Mouse (Mus musculus) lung, postnatal 0 days (tissue): ENCODE measurements around the gene Arhgap15. TPM values are rescaled to one million over a fixed set of nuclear protein-coding genes. Genes with fewer than 3 reads are reported as not detected.

Source experiments
- ATAC-seq: fragments of 200-750 bp; cut with Nextera tagmentation; 2 replicates; pipeline ENCODE4 v1.8.0; 2017; ENCODE audit warnings: moderate library complexity
- DNase-seq: peaks from one replicate; pipeline ENCODE4 v3.0.0-alpha.2; 2016; ENCODE audit warnings: low spot score
- H3K27ac ChIP-seq: fragments of 300-500 bp; sonication (generic); 2 replicates; pipeline ENCODE4 v1.5.1; 2014; ENCODE audit warnings: antibody characterized with exemption, mild to moderate bottlenecking, low read length, mixed read lengths
- H3K27me3 ChIP-seq: fragments of 300-500 bp; sonication (generic); replicated peaks from 2 replicates; pipeline ENCODE4 v1.6.1; 2014; ENCODE audit warnings: low read length, mixed read lengths; ENCODE audit not compliant: insufficient read depth
- H3K36me3 ChIP-seq: fragments of 300-500 bp; sonication (generic); 2 replicates; pipeline ENCODE4 v1.6.1; 2014; ENCODE audit warnings: low read length, mixed read lengths; ENCODE audit not compliant: insufficient read depth
- H3K4me1 ChIP-seq: fragments of 300-500 bp; sonication (generic); 2 replicates; pipeline ENCODE4 v1.6.1; 2014; ENCODE audit warnings: antibody characterized with exemption, low read depth, low read length, mixed read lengths; ENCODE audit not compliant: insufficient read depth
- H3K4me2 ChIP-seq: fragments of 300-500 bp; sonication (generic); replicated peaks from 2 replicates; pipeline ENCODE4 v1.6.1; 2014; ENCODE audit warnings: low read depth, mild to moderate bottlenecking, low read length, moderate library complexity, mixed read lengths
- H3K4me3 ChIP-seq: fragments of 300-500 bp; sonication (generic); 2 replicates; pipeline ENCODE4 v1.5.1; 2014; ENCODE audit warnings: low read depth, low read length
- H3K9ac ChIP-seq: fragments of 300-500 bp; sonication (generic); replicated peaks from 2 replicates; pipeline ENCODE4 v1.6.1; 2014; ENCODE audit warnings: low read depth, mild to moderate bottlenecking
- H3K9me3 ChIP-seq: fragments of 300-500 bp; sonication (generic); 2 replicates; pipeline ENCODE4 v1.6.1; 2016; ENCODE audit warnings: low read length, mixed read lengths
- CTCF ChIP-seq: IDR thresholded peaks from 2 replicates; pipeline ENCODE4 v1.5.1; 2016; ENCODE audit warnings: antibody characterized with exemption, mild to moderate bottlenecking
- EP300 ChIP-seq: IDR thresholded peaks from 2 replicates; pipeline ENCODE4 v1.6.1; 2016; ENCODE audit warnings: antibody characterized with exemption, mild to moderate bottlenecking, control low read depth
- WGBS: fragments of 180-500 bp; shearing (Covaris S2); extraction: QIAGEN DNeasy Blood & Tissue Kit; methylation state at CpG from one replicate; pipeline ENCODE4 v1.1.7; 2014; 5-methylcytosine and 5-hydroxymethylcytosine counted together
- polyA plus RNA-seq: library from polyadenylated mRNA; unstranded; fragments of >200 nt; fragmentation: Nextera tagmentation; extraction: Ambion mirVana; gene quantifications from 2 replicates; pipeline ENCODE4 v1.2.1, GENCODE M21; 2015

Gene Arhgap15
- polyA plus RNA-seq, 1 experiment from 2014 or later, result 1.5 TPM

- WGBS, result 52% methylated on average over 8 of the region's 8 CpGs
- H3K4me2 ChIP-seq, result no peak overlapping the region
- TF ChIP-seq CTCF (peak; percentile 22; the same call in 1 of the 2 replicates), EP300 (no peak)
These were observed 39.9 kb downstream of the Arhgap15 start for GRCm38 (mm10) chr2:43788484-43788883.

GRCm38 (mm10) chr2:43790049-43790693, 41.5 kb downstream of the Arhgap15 start:
- ATAC-seq, result peak; percentile 64
- no peaks in the 10 kb centered on the region for H3K4me1 ChIP-seq
- no peak overlapping the region for H3K27ac ChIP-seq
- no peaks in the 10 kb centered on the region for H3K36me3 ChIP-seq
- H3K9me3 ChIP-seq, result no peaks in the 10 kb centered on the region
- H3K4me2 ChIP-seq, result no peak overlapping the region
- peak; percentile 54 for DNase-seq
- TF ChIP-seq EP300, result peak; percentile 49; the same call in 1 of the 2 replicates
- no peak for TF ChIP-seq CTCF
- WGBS, result 26% methylated on average over 6 of the region's 6 CpGs
- no peak overlapping the region for H3K9ac ChIP-seq
- no peaks in the 10 kb centered on the region for H3K27me3 ChIP-seq
- H3K4me3 ChIP-seq, result no peak overlapping the region

More at GRCm38 (mm10) chr2:43788484-43788883, 39.9 kb downstream of the Arhgap15 start:
- no peaks in the 10 kb centered on the region for H3K9me3 ChIP-seq
- H3K36me3 ChIP-seq, result no peaks in the 10 kb centered on the region
- no peak overlapping the region for H3K27ac ChIP-seq
- H3K4me1 ChIP-seq, result no peaks in the 10 kb centered on the region
- DNase-seq (no peak), ATAC-seq (0 out of 2 replicates have a peak, but pooled peaks have one; percentile 35)
- no peaks in the 10 kb centered on the region for H3K27me3 ChIP-seq
- H3K9ac ChIP-seq, result no peak overlapping the region
- no peak overlapping the region for H3K4me3 ChIP-seq

GRCm38 (mm10) chr2:43791575-43791974, 43.0 kb downstream of the Arhgap15 start:
- ATAC-seq (no peak), DNase-seq (no peak)
- Histone ChIP-seq H3K27me3 (no peaks in the 10 kb centered on the region), H3K36me3 (no peaks in the 10 kb centered on the region), H3K9me3 (no peaks in the 10 kb centered on the region), H3K4me3 (no peak overlapping the region), H3K9ac (no peak overlapping the region), H3K4me2 (no peak overlapping the region), H3K4me1 (no peaks in the 10 kb centered on the region), H3K27ac (no peak overlapping the region)
- 53% methylated on average over 6 of the region's 6 CpGs for WGBS
- TF ChIP-seq EP300, result no peak
- TF ChIP-seq CTCF, result no peak

- Histone ChIP-seq H3K4me3 (no peak overlapping the region), H3K27me3 (no peaks in the 10 kb centered on the region), H3K4me2 (no peak overlapping the region), H3K36me3 (no peaks in the 10 kb centered on the region), H3K27ac (no peak overlapping the region), H3K9me3 (no peaks in the 10 kb centered on the region), H3K9ac (no peak overlapping the region), H3K4me1 (no peaks in the 10 kb centered on the region)
- DNase-seq, result no peak
- 63% methylated on average over 3 of the region's 3 CpGs for WGBS
- TF ChIP-seq CTCF (no peak), EP300 (no peak)
- ATAC-seq, result no peak
These were observed 44.5 kb downstream of the Arhgap15 start for GRCm38 (mm10) chr2:43793105-43793504.

- no peak overlapping the region for H3K4me2 ChIP-seq
- no peak for TF ChIP-seq EP300
- TF ChIP-seq CTCF, result no peak
- H3K9ac ChIP-seq, result no peak overlapping the region
- 77% methylated on average over 5 of the region's 5 CpGs for WGBS
- no peaks in the 10 kb centered on the region for H3K36me3 ChIP-seq
- ATAC-seq (no peak), DNase-seq (no peak)
- no peak overlapping the region for H3K4me3 ChIP-seq
- H3K27me3 ChIP-seq, result no peaks in the 10 kb centered on the region
- H3K4me1 ChIP-seq, result no peaks in the 10 kb centered on the region
- H3K9me3 ChIP-seq, result no peaks in the 10 kb centered on the region
- no peak overlapping the region for H3K27ac ChIP-seq
These were observed 46.1 kb downstream of the Arhgap15 start for GRCm38 (mm10) chr2:43794700-43795099.

- Histone ChIP-seq H3K4me1 (no peaks in the 10 kb centered on the region), H3K27me3 (no peaks in the 10 kb centered on the region), H3K27ac (no peak overlapping the region), H3K9me3 (no peaks in the 10 kb centered on the region), H3K4me3 (no peak overlapping the region), H3K4me2 (no peak overlapping the region), H3K9ac (no peak overlapping the region), H3K36me3 (no peaks in the 10 kb centered on the region)
- ATAC-seq (no peak), DNase-seq (no peak)
- TF ChIP-seq CTCF, result no peak
- no peak for TF ChIP-seq EP300
- WGBS, result 86% methylated on average over 4 of the region's 4 CpGs
These were observed 47.8 kb downstream of the Arhgap15 start for GRCm38 (mm10) chr2:43796448-43796847.
